Mouse (Mus musculus): ENCODE measurements around the gene Brd3os. TPM values are rescaled to one million over a fixed set of nuclear protein-coding genes. Genes with fewer than 3 reads are reported as not detected.

Brd3os gene
- polyA plus RNA-seq, 1 experiment from 2014 or later = 8.1 TPM

DNA sequence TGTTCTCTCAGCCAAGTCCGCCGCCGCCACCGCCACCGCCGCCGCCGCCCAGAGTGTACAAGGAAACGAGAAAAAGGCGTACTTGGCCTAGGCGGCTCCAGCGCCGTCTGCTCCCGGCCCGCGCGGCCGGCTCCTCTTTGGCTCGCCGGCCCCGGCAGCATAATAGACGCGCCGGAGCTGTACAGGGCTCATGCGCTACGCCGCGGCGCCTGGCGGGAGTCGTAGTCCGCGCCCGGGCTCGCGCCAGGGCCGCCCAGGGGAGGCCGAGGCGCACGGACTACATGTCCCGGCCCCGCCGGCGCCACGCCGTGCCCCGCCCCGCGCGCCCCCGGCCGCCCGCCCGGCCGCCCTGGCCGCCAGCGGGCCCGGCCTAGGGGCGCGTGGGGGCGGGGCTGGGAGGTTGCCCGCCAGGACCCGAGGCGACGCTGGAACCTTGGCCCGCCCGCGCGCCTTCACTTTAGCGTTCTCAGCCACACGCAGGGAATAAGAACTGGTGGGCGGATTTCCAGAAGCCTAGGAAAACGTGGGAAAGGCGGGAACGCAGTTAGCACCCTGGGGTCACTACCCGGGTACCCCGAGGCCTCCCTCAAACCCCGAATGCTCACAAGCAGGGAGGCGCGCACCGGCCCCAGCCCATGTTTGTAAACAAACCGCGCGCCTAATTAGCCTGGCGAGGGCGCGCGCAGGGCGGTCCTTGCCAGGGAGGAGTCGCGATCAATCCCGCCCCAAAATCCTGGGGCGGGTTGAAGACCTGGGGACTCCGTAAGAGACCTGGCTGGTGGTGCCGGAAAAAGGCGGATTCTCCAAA, 33.6 kb downstream of the Brd3os start:
- H3K4me1 ChIP-seq (ENCODE audit: insufficient read depth) = peaks cover 15% of the 10 kb centered on the region; the same call in 1 of the 2 replicates
- H3K9ac ChIP-seq = peak overlapping the region; percentile 96
- DNase-seq (peak; percentile 97), ATAC-seq (ENCODE audit: insufficient read depth) (peak; percentile 99)
- H3K27me3 ChIP-seq (ENCODE audit: insufficient read depth, low read length) = no peaks in the 10 kb centered on the region
- peak overlapping the region; percentile 97 for H3K4me2 ChIP-seq
- peak overlapping the region; percentile 97 for H3K27ac ChIP-seq (ENCODE audit: low read depth)
- under 1% methylated on average over 82 of the region's 96 CpGs for WGBS
- peaks cover 26% of the 10 kb centered on the region for H3K36me3 ChIP-seq (ENCODE audit: insufficient read depth)
- H3K4me3 ChIP-seq (ENCODE audit: low read depth, low read length) = peak overlapping the region; percentile 97
- no peaks in the 10 kb centered on the region for H3K9me3 ChIP-seq (ENCODE audit: low read depth, low read length)
- no peak for TF ChIP-seq CTCF (IDR thresholded peaks at IDR 0.05; ENCODE audit: low read depth)

GRCm38 (mm10) chr2:27476303-27477192, 34.4 kb downstream of the Brd3os start:
- Histone ChIP-seq H3K27me3 (ENCODE audit: insufficient read depth, low read length) (no peaks in the 10 kb centered on the region), H3K4me2 (peak overlapping the region; percentile 97), H3K9me3 (ENCODE audit: low read depth, low read length) (no peaks in the 10 kb centered on the region), H3K4me3 (ENCODE audit: low read depth, low read length) (peak overlapping the region; percentile 97), H3K27ac (ENCODE audit: low read depth) (peak overlapping the region; percentile 97), H3K36me3 (ENCODE audit: insufficient read depth) (peaks cover 18% of the 10 kb centered on the region), H3K9ac (peak overlapping the region; percentile 56), H3K4me1 (ENCODE audit: insufficient read depth) (peaks cover 15% of the 10 kb centered on the region; the same call in 1 of the 2 replicates)
- peak; percentile 62 for DNase-seq
- ATAC-seq (ENCODE audit: insufficient read depth) = no peak
- 25% methylated on average over 11 of the region's 11 CpGs for WGBS
- no peak for TF ChIP-seq CTCF (IDR thresholded peaks at IDR 0.05; ENCODE audit: low read depth)

DNA sequence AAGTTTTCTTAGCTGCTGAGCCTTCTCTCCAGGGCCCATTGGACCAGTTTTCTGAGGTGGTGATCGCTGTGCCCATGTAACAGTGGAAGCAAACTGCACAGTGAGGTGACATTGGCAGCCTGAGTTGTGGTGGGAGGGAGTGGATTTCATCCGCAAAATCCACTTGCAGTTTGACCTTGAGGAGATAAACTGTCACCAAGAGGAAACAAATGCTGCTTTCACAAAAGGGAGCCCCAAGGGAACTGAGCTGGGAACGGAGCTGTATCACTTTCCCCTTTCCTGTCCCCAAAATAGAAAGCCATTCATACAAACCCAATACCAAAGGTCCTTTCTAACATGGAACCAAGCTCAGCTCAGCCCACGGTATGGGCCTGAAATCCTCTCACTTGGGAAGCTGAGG, 37.7 kb downstream of the Brd3os start:
- WGBS = 64% methylated on average over 4 of the region's 4 CpGs
- H3K4me2 ChIP-seq = no peak overlapping the region

GRCm38 (mm10) chr2:27480367-27480766, 38.2 kb downstream of the Brd3os start:
- H3K4me1 ChIP-seq (ENCODE audit: insufficient read depth) = no peaks in the 10 kb centered on the region
- DNase-seq (no peak), ATAC-seq (ENCODE audit: insufficient read depth) (no peak)
- H3K27ac ChIP-seq (ENCODE audit: low read depth) = no peak overlapping the region
- H3K36me3 ChIP-seq (ENCODE audit: insufficient read depth) = no peaks in the 10 kb centered on the region
- no peak for TF ChIP-seq CTCF (IDR thresholded peaks at IDR 0.05; ENCODE audit: low read depth)
- H3K4me3 ChIP-seq (ENCODE audit: low read depth, low read length) = no peak overlapping the region
- no peaks in the 10 kb centered on the region for H3K9me3 ChIP-seq (ENCODE audit: low read depth, low read length)
- H3K9ac ChIP-seq = no peak overlapping the region
- WGBS = 65% methylated on average over 4 of the region's 4 CpGs
- H3K27me3 ChIP-seq (ENCODE audit: insufficient read depth, low read length) = no peaks in the 10 kb centered on the region
- no peak overlapping the region for H3K4me2 ChIP-seq

More for the DNA sequence above, 37.7 kb downstream of the Brd3os start:
- no peak for TF ChIP-seq CTCF (IDR thresholded peaks at IDR 0.05; ENCODE audit: low read depth)
- Histone ChIP-seq H3K9ac (no peak overlapping the region), H3K4me3 (ENCODE audit: low read depth, low read length) (no peak overlapping the region), H3K36me3 (ENCODE audit: insufficient read depth) (no peaks in the 10 kb centered on the region), H3K27me3 (ENCODE audit: insufficient read depth, low read length) (no peaks in the 10 kb centered on the region), H3K27ac (ENCODE audit: low read depth) (no peak overlapping the region), H3K4me1 (ENCODE audit: insufficient read depth) (no peaks in the 10 kb centered on the region), H3K9me3 (ENCODE audit: low read depth, low read length) (no peaks in the 10 kb centered on the region)
- ATAC-seq (ENCODE audit: insufficient read depth) = no peak
- DNase-seq = no peak

DNA sequence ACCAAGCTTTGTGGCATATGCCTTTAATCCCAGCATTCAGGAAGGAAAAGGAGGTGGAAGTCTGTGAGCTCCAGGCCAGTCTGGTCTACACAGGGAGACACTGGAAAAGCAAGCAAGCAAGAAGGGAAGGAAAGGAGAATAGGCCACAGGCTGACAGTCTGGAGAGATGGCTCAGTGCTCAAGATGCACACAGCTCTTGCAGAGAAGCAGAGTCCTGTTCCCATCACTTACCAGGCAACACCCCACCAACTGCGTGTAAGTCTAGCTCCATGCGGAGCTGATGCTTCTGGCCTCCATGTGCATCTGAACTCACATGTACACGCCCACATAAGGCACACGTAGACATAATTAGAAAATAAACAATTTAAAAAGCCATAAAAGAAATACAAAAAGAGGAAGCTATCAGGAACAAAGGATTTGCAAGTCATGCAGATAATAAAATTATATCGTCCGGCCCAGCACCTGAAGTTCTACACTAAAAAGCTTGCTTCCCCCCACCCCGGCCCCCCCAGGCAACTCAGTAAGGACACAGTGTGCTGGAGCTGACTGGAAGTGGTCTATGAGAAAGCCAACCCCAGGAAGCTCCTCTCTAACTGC, 40.2 kb downstream of the Brd3os start:
- Histone ChIP-seq H3K9ac (no peak overlapping the region), H3K9me3 (ENCODE audit: low read depth, low read length) (no peaks in the 10 kb centered on the region), H3K4me3 (ENCODE audit: low read depth, low read length) (no peak overlapping the region), H3K4me2 (no peak overlapping the region), H3K4me1 (ENCODE audit: insufficient read depth) (no peaks in the 10 kb centered on the region), H3K27me3 (ENCODE audit: insufficient read depth, low read length) (no peaks in the 10 kb centered on the region), H3K36me3 (ENCODE audit: insufficient read depth) (no peaks in the 10 kb centered on the region), H3K27ac (ENCODE audit: low read depth) (no peak overlapping the region)
- ATAC-seq (ENCODE audit: insufficient read depth) (no peak), DNase-seq (no peak)
- 64% methylated on average over 7 of the region's 7 CpGs for WGBS
- TF ChIP-seq CTCF (IDR thresholded peaks at IDR 0.05; ENCODE audit: low read depth) = no peak

DNA sequence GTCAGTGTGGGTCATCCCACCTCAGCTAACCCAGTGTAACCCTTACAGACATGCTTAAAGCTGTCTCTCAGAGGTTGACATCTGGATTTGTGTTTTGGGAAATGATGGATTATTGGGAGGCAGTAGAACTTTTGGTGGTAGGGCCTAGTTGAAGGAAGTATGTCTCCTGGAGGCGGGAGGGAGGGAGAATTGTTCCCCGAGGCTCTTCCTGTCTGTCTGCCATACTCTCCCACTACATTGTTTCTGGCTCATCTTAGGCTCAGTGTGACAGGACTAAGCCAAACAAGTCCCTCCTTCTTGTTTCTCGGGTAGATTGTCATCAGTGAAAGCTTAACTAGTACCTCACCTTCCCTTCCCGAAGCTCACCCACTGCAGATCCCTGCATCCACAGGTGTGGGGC, 44.6 kb downstream of the Brd3os start:
- 56% methylated on average over 4 of the region's 4 CpGs for WGBS
- no peak for ATAC-seq (ENCODE audit: insufficient read depth)

More for the DNA sequence above, 44.6 kb downstream of the Brd3os start:
- Histone ChIP-seq H3K9ac (no peak overlapping the region), H3K4me3 (ENCODE audit: low read depth, low read length) (no peak overlapping the region), H3K4me1 (ENCODE audit: insufficient read depth) (no peaks in the 10 kb centered on the region), H3K27ac (ENCODE audit: low read depth) (no peak overlapping the region), H3K4me2 (no peak overlapping the region), H3K9me3 (ENCODE audit: low read depth, low read length) (no peaks in the 10 kb centered on the region), H3K36me3 (ENCODE audit: insufficient read depth) (no peaks in the 10 kb centered on the region), H3K27me3 (ENCODE audit: insufficient read depth, low read length) (no peaks in the 10 kb centered on the region)
- TF ChIP-seq CTCF (IDR thresholded peaks at IDR 0.05; ENCODE audit: low read depth) = no peak
- DNase-seq = no peak
